Mouse (Mus musculus): ENCODE data around the gene Dcpp2. TPM values are rescaled to one million over a fixed set of nuclear protein-coding genes. Genes with fewer than 3 reads are reported as not detected.
A peak's percentile ranks its signal among the peaks of the same experiment; 100 is the strongest.
"Not testable (repeated sequence)": the region's sequence is repeated elsewhere in the genome, so short reads cannot be mapped to it uniquely, and the experiment has no call there.

Gene Dcpp2
- polyA plus RNA-seq (2012; fragmentation: generic; extraction: Trizol) = not detected

- H3K36me3 ChIP-seq (ENCODE audit: control insufficient read depth, insufficient read depth); H3K4me2 ChIP-seq (ENCODE audit: low read depth); H3ac ChIP-seq (ENCODE audit: control insufficient read depth, insufficient read length); H3K79me2 ChIP-seq (ENCODE audit: control insufficient read depth, insufficient read depth); H3K4me3 ChIP-seq: not testable (repeated sequence)
- peaks cover 13% of the 10 kb centered on the region for H3K27me3 ChIP-seq (ENCODE audit: control insufficient read depth, insufficient read depth, insufficient read length)
These were observed at the start of gene Dcpp2, which contains the start of gene Dcpp1 for GRCm38 (mm10) chr17:23880576-23880975. Gene Dcpp2 (plus strand): TSS chr17:23880880. Gene Dcpp1 (plus strand): TSS chr17:23880876.

- Histone ChIP-seq H3K27me3 (ENCODE audit: control insufficient read depth, insufficient read depth, insufficient read length) (peaks cover 14% of the 10 kb centered on the region), H3K79me2 (ENCODE audit: control insufficient read depth, insufficient read depth) (peaks cover 24% of the 10 kb centered on the region), H3K4me2 (ENCODE audit: low read depth) (no peak overlapping the region), H3K36me3 (ENCODE audit: control insufficient read depth, insufficient read depth) (peaks cover 8% of the 10 kb centered on the region), H3ac (ENCODE audit: control insufficient read depth, insufficient read length) (no peak overlapping the region), H3K4me3 (no peak overlapping the region)
- TF ChIP-seq MAX (IDR thresholded peaks at IDR 0.05; ENCODE audit: low read depth) (no peak), CEBPB (IDR thresholded peaks at IDR 0.05; ENCODE audit: insufficient read depth, poor library complexity, severe bottlenecking) (no peak), TCF12 (IDR thresholded peaks at IDR 0.05; ENCODE audit: insufficient read depth, poor library complexity, severe bottlenecking) (no peak), SRF (IDR thresholded peaks at IDR 0.05; ENCODE audit: control insufficient read depth, insufficient read length, low read depth) (no peak), REST (IDR thresholded peaks at IDR 0.05; ENCODE audit: insufficient read depth, insufficient read length) (no peak), POLR2AphosphoS2 (IDR thresholded peaks at IDR 0.05; ENCODE audit: insufficient read length, low read depth) (no peak), E2F4 (IDR thresholded peaks at IDR 0.05; ENCODE audit: insufficient read depth) (no peak), MYOG (IDR thresholded peaks at IDR 0.05; ENCODE audit: control insufficient read depth in 1 of 3, insufficient read depth in 1 of 3, insufficient read length in 2 of 3, low read depth in 2 of 3) (no peak), POLR2A (IDR thresholded peaks at IDR 0.05; ENCODE audit: insufficient read length, low read depth) (no peak), MYOD1 (IDR thresholded peaks at IDR 0.05; ENCODE audit: control insufficient read depth in 1 of 3, insufficient read length in 2 of 3, low read depth in 2 of 3) (no peak)
These were observed 49.5 kb upstream of the Dcpp2 start for GRCm38 (mm10) chr17:23831201-23831600.

GRCm38 (mm10) chr17:23836006-23836575 lies 44.6 kb upstream of the Dcpp2 start, which contains the start of gene Prss33:
Gene Prss33 (minus strand): TSS chr17:23836056.
- no peak for TF ChIP-seq USF1 (IDR thresholded peaks at IDR 0.05; ENCODE audit: low read depth)
- peak; percentile 4 for TF ChIP-seq TCF12 (IDR thresholded peaks at IDR 0.05; ENCODE audit: insufficient read depth, poor library complexity, severe bottlenecking)
- TF ChIP-seq MYOG (IDR thresholded peaks at IDR 0.05; ENCODE audit: control insufficient read depth in 1 of 3, insufficient read depth in 1 of 3, insufficient read length in 2 of 3, low read depth in 2 of 3) = peak in 2 of 3 experiments; percentile 69 to 71
- peak in 2 of 3 experiments; percentile 50 to 61 for TF ChIP-seq MYOD1 (IDR thresholded peaks at IDR 0.05; ENCODE audit: control insufficient read depth in 1 of 3, insufficient read length in 2 of 3, low read depth in 2 of 3)

GRCm38 (mm10) chr17:23841145-23841544 lies 39.5 kb upstream of the Dcpp2 start:
- Histone ChIP-seq H3K27me3 (ENCODE audit: control insufficient read depth, insufficient read depth, insufficient read length) (no peaks in the 10 kb centered on the region), H3K79me2 (ENCODE audit: control insufficient read depth, insufficient read depth) (no peaks in the 10 kb centered on the region), H3K4me2 (ENCODE audit: low read depth) (no peak overlapping the region), H3K36me3 (ENCODE audit: control insufficient read depth, insufficient read depth) (no peaks in the 10 kb centered on the region), H3K4me3 (no peak overlapping the region), H3ac (ENCODE audit: control insufficient read depth, insufficient read length) (no peak overlapping the region)
- TF ChIP-seq POLR2A (IDR thresholded peaks at IDR 0.05; ENCODE audit: insufficient read length, low read depth) (no peak), E2F4 (IDR thresholded peaks at IDR 0.05; ENCODE audit: insufficient read depth) (no peak), USF1 (IDR thresholded peaks at IDR 0.05; ENCODE audit: low read depth) (no peak), MYOD1 (IDR thresholded peaks at IDR 0.05; ENCODE audit: control insufficient read depth in 1 of 3, insufficient read length in 2 of 3, low read depth in 2 of 3) (no peak), TCF3 (IDR thresholded peaks at IDR 0.05; ENCODE audit: insufficient read length, low read depth) (no peak), MYOG (IDR thresholded peaks at IDR 0.05; ENCODE audit: control insufficient read depth in 1 of 3, insufficient read depth in 1 of 3, insufficient read length in 2 of 3, low read depth in 2 of 3) (no peak), SRF (IDR thresholded peaks at IDR 0.05; ENCODE audit: control insufficient read depth, insufficient read length, low read depth) (no peak), CEBPB (IDR thresholded peaks at IDR 0.05; ENCODE audit: insufficient read depth, poor library complexity, severe bottlenecking) (no peak), REST (IDR thresholded peaks at IDR 0.05; ENCODE audit: insufficient read depth, insufficient read length) (no peak), MAX (IDR thresholded peaks at IDR 0.05; ENCODE audit: low read depth) (no peak), POLR2AphosphoS2 (IDR thresholded peaks at IDR 0.05; ENCODE audit: insufficient read length, low read depth) (no peak)

More at GRCm38 (mm10) chr17:23836006-23836575, 44.6 kb upstream of the Dcpp2 start, which contains the start of gene Prss33:
- Histone ChIP-seq H3K4me2 (ENCODE audit: low read depth) (peak within 1 kb of the TSS; percentile 38), H3K4me3 (no peak within 1 kb of the TSS), H3K79me2 (ENCODE audit: control insufficient read depth, insufficient read depth) (no peaks in the 10 kb centered on the region), H3K27me3 (ENCODE audit: control insufficient read depth, insufficient read depth, insufficient read length) (peaks cover 14% of the 10 kb centered on the region), H3ac (ENCODE audit: control insufficient read depth, insufficient read length) (no peak within 1 kb of the TSS), H3K36me3 (ENCODE audit: control insufficient read depth, insufficient read depth) (no peaks in the 10 kb centered on the region)

GRCm38 (mm10) chr17:23843141-23843811 lies 37.4 kb upstream of the Dcpp2 start:
- TF ChIP-seq E2F4 (IDR thresholded peaks at IDR 0.05; ENCODE audit: insufficient read depth) (no peak), TCF3 (IDR thresholded peaks at IDR 0.05; ENCODE audit: insufficient read length, low read depth) (no peak), TCF12 (IDR thresholded peaks at IDR 0.05; ENCODE audit: insufficient read depth, poor library complexity, severe bottlenecking) (no peak), USF1 (IDR thresholded peaks at IDR 0.05; ENCODE audit: low read depth) (no peak)
- H3K4me3 ChIP-seq = no peak overlapping the region
- no peaks in the 10 kb centered on the region for H3K27me3 ChIP-seq (ENCODE audit: control insufficient read depth, insufficient read depth, insufficient read length)

More at GRCm38 (mm10) chr17:23843141-23843811, 37.4 kb upstream of the Dcpp2 start:
- Histone ChIP-seq H3K36me3 (ENCODE audit: control insufficient read depth, insufficient read depth) (no peaks in the 10 kb centered on the region), H3ac (ENCODE audit: control insufficient read depth, insufficient read length) (no peak overlapping the region), H3K4me2 (ENCODE audit: low read depth) (no peak overlapping the region), H3K79me2 (ENCODE audit: control insufficient read depth, insufficient read depth) (no peaks in the 10 kb centered on the region)

Measured in myocyte (in vitro differentiated cells).